Mouse (Mus musculus): ENCODE measurements around the gene Stap2.

Stap2 gene

DNA sequence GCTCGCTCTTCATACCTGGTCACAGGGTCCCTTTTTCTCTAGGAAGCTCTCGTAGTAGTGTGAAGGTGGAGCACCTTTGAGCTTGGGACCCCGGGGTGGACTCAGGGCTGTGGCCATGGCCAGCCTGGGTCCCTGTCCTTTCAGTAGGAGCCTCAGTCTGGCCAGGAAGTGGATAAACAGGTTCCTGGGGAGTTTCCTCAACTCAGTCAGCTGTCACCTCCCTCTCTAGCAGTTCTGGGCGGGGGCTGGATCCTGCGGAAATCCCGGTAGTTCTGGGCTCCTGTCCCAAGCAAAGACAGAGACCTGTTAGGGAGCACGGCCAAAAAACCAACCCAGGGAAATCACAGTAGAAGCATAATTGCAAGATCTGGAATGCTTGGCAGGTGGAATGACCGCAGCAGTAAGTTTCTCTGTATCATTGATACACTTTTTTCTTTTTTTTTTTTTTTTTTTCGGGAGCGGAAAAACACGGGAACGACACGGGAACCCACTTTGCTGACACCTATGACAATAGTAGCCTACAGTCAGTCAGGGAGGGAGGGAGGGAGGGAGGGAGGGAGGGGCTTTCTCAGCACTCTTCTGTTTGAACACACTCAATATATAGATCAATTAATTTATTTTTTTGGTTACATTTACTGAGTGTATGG lies at the start of gene Stap2, which contains the start of gene Mpnd:
Stap2 (minus strand) TSS at position 170 of the 647 bp plus-strand sequence.
Mpnd (plus strand) TSS at position 297 of the 647 bp plus-strand sequence.
- WGBS = 45% methylated on average over 13 of the region's 13 CpGs

GRCm38 (mm10) chr17:56051369-56051768 lies 46.0 kb upstream of the Stap2 start:
- WGBS = 93% methylated on average over 5 of the region's 5 CpGs

DNA sequence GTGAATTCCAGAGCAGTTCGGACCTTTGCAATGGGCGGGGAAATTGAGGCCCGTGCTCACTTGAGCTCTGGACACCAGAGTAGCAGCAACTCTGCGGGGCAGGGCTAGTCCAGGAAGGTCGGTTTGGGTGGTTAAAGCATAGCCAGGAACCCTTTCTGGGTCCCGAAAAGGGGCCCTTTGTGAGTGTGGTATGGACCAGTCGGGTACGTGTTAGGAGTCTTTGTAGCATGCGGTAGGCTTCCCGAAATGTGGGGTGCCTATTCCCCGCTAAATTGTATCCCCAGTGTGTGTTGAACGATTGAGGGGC lies 35.4 kb upstream of the Stap2 start:
- 2% methylated on average over 12 of the region's 12 CpGs for WGBS

DNA sequence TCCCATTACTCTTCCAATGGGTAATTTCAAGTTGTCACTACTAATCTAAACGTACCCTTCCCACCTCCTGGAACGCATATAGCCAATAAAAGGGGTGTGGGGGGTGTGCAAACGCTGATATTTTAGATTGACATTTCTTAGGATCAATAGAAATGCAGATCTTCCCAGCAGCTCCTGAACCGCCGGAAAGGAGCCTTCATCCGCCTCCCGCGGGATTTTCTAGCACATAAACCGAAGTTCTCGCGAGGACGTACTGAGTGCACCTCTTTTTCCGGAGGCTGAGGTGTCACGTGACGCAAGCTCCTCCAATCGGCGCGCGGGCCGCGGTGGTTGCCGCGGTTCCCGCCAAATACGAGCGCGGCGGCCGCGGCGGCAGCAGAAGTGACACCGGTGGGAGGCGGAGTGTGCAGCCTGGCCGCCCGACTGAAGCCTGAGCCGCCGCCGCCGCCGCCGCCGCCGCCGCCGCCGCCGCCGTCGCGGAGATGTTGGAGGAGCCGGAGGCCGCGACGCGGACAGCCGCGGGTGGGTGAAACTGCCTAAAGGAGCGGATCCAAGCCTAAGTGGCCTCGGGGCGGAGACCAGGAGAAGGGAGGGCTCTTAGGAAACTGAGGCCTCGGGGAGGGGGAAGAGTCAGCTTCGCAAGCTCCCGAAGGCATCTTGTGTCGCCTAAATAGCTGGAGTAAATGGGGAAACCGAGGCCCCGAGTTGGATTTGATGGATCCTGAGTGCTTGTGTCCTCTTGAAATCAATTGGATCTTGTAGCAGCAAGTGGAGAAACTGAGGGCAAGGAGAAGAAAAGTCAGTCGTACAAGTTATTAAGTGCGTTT lies 34.9 kb upstream of the Stap2 start, which contains the start of gene Chaf1a:
Chaf1a (plus strand) TSS at position 410 of the 827 bp plus-strand sequence.
- under 1% methylated on average over 65 of the region's 68 CpGs for WGBS

GRCm38 (mm10) chr17:56039345-56039744 lies 34.0 kb upstream of the Stap2 start:
- WGBS = 75% methylated on average over 4 of the region's 4 CpGs

GRCm38 (mm10) chr17:56038583-56039261 lies 33.3 kb upstream of the Stap2 start:
- 65% methylated on average over 8 of the region's 8 CpGs for WGBS

DNA sequence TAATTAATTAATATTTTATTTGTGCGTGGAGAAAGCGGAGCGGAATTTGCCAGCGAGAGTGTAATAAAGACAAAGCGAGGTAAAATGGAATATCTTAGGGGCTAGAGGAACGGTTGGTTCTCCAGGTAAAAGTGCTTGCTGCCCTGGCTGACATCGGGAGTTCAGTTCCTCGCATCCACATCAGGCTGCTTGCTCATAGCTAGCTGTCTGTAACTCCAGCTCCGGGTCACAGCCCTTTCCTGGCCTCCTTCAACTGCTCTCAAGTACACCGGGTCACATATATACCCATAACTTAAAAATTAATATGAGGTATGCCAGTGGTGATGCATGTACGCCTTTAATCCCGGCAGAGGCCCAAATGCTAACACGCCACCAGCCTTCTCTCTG lies 31.5 kb upstream of the Stap2 start:
- WGBS = 38% methylated on average over 13 of the region's 13 CpGs

GRCm38 (mm10) chr17:56036176-56036900 lies 31.0 kb upstream of the Stap2 start, which contains the start of gene Sh3gl1:
TSS of gene Sh3gl1 (minus strand) at chr17:56036635.
- under 1% methylated on average over 74 of the region's 74 CpGs for WGBS

GRCm38 (mm10) chr17:56035216-56035615 lies 29.8 kb upstream of the Stap2 start:
- WGBS = 71% methylated on average over 4 of the region's 4 CpGs

GRCm38 (mm10) chr17:56034726-56035100 lies 29.3 kb upstream of the Stap2 start:
- WGBS = 79% methylated on average over 6 of the region's 6 CpGs

- 79% methylated on average over 7 of the region's 7 CpGs for WGBS
Measured at GRCm38 (mm10) chr17:56034040-56034725, 28.8 kb upstream of the Stap2 start.

- WGBS = 65% methylated on average over 7 of the region's 7 CpGs
Measured at GRCm38 (mm10) chr17:56032831-56033230, 27.4 kb upstream of the Stap2 start.

GRCm38 (mm10) chr17:56032127-56032733 lies 26.8 kb upstream of the Stap2 start:
- WGBS = 47% methylated on average over 6 of the region's 6 CpGs

GRCm38 (mm10) chr17:56031431-56031830 lies 26.0 kb upstream of the Stap2 start:
- 94% methylated on average over 7 of the region's 7 CpGs for WGBS

DNA sequence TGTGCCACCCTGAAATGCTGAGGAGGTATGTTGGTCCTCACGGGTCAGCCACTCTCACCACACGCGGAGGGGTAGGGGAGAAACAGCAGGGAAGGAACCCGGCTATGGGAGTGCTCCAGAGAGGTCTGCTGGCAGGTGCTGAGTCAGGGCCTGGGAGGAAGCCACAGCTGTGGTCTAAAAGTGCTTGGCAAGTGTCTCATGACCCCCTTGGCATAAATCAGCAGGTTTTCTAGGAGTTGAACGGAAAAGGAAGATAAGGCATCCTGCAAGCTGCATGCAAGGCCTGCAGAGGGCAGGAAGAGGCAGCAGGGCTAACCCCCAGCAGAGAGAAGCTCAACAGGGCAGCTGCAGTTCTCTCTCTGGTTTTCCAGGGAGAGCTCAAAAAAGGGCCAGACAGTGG lies 25.5 kb upstream of the Stap2 start:
- 39% methylated on average over 5 of the region's 5 CpGs for WGBS

GRCm38 (mm10) chr17:56030238-56030870 lies 25.0 kb upstream of the Stap2 start:
- 66% methylated on average over 9 of the region's 9 CpGs for WGBS

DNA sequence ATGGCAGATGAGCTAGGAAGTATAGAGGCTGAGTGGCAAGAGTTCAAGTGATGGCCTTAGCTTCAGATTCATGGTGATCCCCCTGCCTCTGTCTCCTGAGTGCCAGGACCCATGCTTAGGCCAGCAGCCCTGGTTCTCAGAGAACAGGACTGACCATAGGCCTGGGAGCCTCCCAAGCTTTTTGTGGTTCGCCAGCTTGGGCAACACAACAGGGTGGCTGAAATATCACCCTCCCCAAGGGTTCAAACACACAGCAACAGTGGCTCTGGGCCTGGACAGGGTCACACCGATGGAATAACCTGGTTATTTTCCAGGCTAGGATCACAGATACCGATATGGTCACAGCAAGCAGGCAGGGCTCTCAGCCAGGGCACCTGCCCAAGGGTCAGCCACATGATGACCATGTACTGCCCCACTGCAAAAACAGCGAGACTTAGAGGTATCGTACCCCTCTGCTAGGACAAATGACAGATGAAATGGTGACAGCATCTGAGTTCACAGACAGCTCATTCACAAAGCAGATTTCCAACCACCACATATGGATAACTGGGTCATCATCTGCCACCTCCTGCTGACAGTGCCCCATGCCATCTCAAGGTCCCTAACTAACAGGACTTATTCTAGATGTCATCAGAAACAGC lies 22.5 kb upstream of the Stap2 start:
- 66% methylated on average over 5 of the region's 5 CpGs for WGBS

- 76% methylated on average over 1 of the region's 1 CpGs for WGBS
Measured at GRCm38 (mm10) chr17:56026881-56027280, 21.5 kb upstream of the Stap2 start.

GRCm38 (mm10) chr17:56026303-56026702 lies 20.9 kb upstream of the Stap2 start:
- 79% methylated on average over 1 of the region's 1 CpGs for WGBS

GRCm38 (mm10) chr17:56024931-56025330 lies 19.5 kb upstream of the Stap2 start:
- 69% methylated on average over 5 of the region's 5 CpGs for WGBS

Measured in cerebral cortex, adult 2 months (tissue).